Mouse (Mus musculus): ENCODE results near the gene Gp1ba.

Gp1ba gene

GRCm38 (mm10) chr11:70628431-70628830 lies 10.5 kb upstream of the Gp1ba start:
- DNase-seq (ENCODE audit: low spot score in 2 of 2) = no peak

- DNase-seq (ENCODE audit: low spot score in 2 of 2) = no peak
Measured at GRCm38 (mm10) chr11:70629557-70629956, 9.4 kb upstream of the Gp1ba start.

GRCm38 (mm10) chr11:70630129-70630528 lies 8.8 kb upstream of the Gp1ba start:
- no peak for DNase-seq (ENCODE audit: low spot score in 2 of 2)

- no peak for DNase-seq (ENCODE audit: low spot score in 2 of 2)
Measured at GRCm38 (mm10) chr11:70635601-70636000, 3.3 kb upstream of the Gp1ba start.

GRCm38 (mm10) chr11:70637764-70638163 lies 1.2 kb upstream of the Gp1ba start:
- DNase-seq (ENCODE audit: low spot score in 2 of 2) = no peak

GRCm38 (mm10) chr11:70638293-70638692 lies 629 bp upstream of the Gp1ba start:
- DNase-seq (ENCODE audit: low spot score in 2 of 2) = no peak

- DNase-seq (ENCODE audit: low spot score in 2 of 2) = no peak
Measured at GRCm38 (mm10) chr11:70639976-70640375, 1.1 kb downstream of the Gp1ba start.

- no peak for DNase-seq (ENCODE audit: low spot score in 2 of 2)
Measured at GRCm38 (mm10) chr11:70641241-70641640, 2.3 kb downstream of the Gp1ba start.

GRCm38 (mm10) chr11:70643051-70643450 lies 4.1 kb downstream of the Gp1ba start:
- no peak for DNase-seq (ENCODE audit: low spot score in 2 of 2)

GRCm38 (mm10) chr11:70644564-70645103 lies 5.7 kb downstream of the Gp1ba start:
- no peak for DNase-seq (ENCODE audit: low spot score in 2 of 2)

- no peak for DNase-seq (ENCODE audit: low spot score in 2 of 2)
Measured at GRCm38 (mm10) chr11:70645461-70646258, 6.7 kb downstream of the Gp1ba start.

- no peak for DNase-seq (ENCODE audit: low spot score in 2 of 2)
Measured at GRCm38 (mm10) chr11:70646259-70646555, 7.3 kb downstream of the Gp1ba start.

GRCm38 (mm10) chr11:70646691-70647650 lies 8.0 kb downstream of the Gp1ba start, which contains the start of the genes Rnf167 and Slc25a11:
TSS of gene Rnf167 (plus strand) at chr11:70647235.
TSS of gene Slc25a11 (minus strand) at chr11:70647479.
- peak; percentile 96 for DNase-seq (ENCODE audit: low spot score in 2 of 2)

GRCm38 (mm10) chr11:70647716-70648420 lies 8.9 kb downstream of the Gp1ba start:
- DNase-seq (ENCODE audit: low spot score in 2 of 2) = no peak

- DNase-seq (ENCODE audit: low spot score in 2 of 2) = no peak
Measured at GRCm38 (mm10) chr11:70648512-70648911, 9.6 kb downstream of the Gp1ba start.

GRCm38 (mm10) chr11:70649185-70649734 lies 10.3 kb downstream of the Gp1ba start:
- DNase-seq (ENCODE audit: low spot score in 2 of 2) = no peak

- DNase-seq (ENCODE audit: low spot score in 2 of 2) = no peak
Measured at GRCm38 (mm10) chr11:70650322-70651175, 11.6 kb downstream of the Gp1ba start.

- no peak for DNase-seq (ENCODE audit: low spot score in 2 of 2)
Measured at GRCm38 (mm10) chr11:70651391-70651790, 12.5 kb downstream of the Gp1ba start.

GRCm38 (mm10) chr11:70652029-70652883 lies 13.3 kb downstream of the Gp1ba start:
- DNase-seq (ENCODE audit: low spot score in 2 of 2) = peak in 1 of 2 experiments; percentile 17

All from urinary bladder, postnatal 4 days (tissue).